Mouse (Mus musculus) lung, postnatal 0 days (tissue): ENCODE measurements around the gene Prkg2.

ENCODE experiments used
- CTCF ChIP-seq: IDR thresholded peaks from 2 replicates; pipeline ENCODE4 v1.5.1; 2016; ENCODE audit warnings: antibody characterized with exemption, mild to moderate bottlenecking
- EP300 ChIP-seq: IDR thresholded peaks from 2 replicates; pipeline ENCODE4 v1.6.1; 2016; ENCODE audit warnings: antibody characterized with exemption, mild to moderate bottlenecking, control low read depth

- TF ChIP-seq CTCF, result no peak
- no peak for TF ChIP-seq EP300
These were observed 25.4 kb upstream of the Prkg2 start for GRCm38 (mm10) chr5:99062582-99062981.
